Mouse (Mus musculus) myocyte (in vitro differentiated cells): ENCODE results near the gene Nop58.

Experiments used
- POLR2A ChIP-seq: IDR thresholded peaks from one replicate; pipeline ENCODE4 v1.6.1; 2011; ENCODE audit warnings: low read depth, mild to moderate bottlenecking, control low read depth, moderate library complexity; ENCODE audit not compliant: insufficient read length
- REST ChIP-seq: IDR thresholded peaks from one replicate; pipeline ENCODE4 v1.6.1; 2011; ENCODE audit warnings: mild to moderate bottlenecking, control low read depth, moderate library complexity; ENCODE audit not compliant: insufficient read depth, insufficient read length

DNA sequence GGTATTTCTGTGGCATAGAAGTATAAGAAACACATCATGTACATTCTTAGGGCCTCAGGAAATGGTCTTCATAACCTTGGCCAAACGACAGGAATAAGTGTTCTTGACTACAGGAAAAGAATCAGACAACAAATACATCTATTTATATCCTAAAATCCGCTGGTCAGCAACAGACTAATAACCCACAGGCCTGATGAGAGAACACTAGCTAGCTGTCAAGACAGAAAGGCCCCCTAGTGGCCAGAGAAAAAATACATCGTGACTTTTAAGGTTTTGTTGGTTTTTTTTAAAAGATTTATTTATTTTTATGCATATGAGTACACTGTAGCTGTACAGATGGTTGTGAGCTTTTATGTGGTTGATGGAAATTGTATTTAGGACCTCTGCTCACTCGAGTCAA, 35.1 kb downstream of the Nop58 start:
- TF ChIP-seq REST (no peak), POLR2A (no peak)
